Mouse (Mus musculus): ENCODE data around the gene Gcdh.
"Not testable (repeated sequence)": the region's sequence is repeated elsewhere in the genome, so short reads cannot be mapped to it uniquely, and the experiment has no call there.

The Gcdh gene

DNA sequence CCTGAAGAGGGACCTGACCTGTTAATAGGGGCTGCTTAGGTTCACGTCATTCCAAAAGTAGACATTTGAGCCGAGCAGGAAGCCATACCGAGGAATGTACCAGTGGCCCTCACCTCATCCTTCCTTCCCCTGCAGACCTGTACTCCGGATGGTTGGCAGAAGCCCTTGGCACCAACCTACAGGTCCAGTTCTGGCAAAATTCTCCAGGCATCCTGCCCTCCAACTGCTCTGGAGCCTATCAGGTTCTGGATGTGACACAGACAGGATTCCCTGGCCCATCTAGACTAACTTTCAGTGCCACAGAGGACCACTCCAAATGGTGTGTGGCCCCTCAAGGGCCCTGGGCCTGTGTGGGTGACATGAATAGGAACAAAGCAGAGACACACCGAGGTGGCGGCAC lies 16.8 kb upstream of the Gcdh start:
- no peak for DNase-seq (ENCODE audit: low spot score in 2 of 2)

DNA sequence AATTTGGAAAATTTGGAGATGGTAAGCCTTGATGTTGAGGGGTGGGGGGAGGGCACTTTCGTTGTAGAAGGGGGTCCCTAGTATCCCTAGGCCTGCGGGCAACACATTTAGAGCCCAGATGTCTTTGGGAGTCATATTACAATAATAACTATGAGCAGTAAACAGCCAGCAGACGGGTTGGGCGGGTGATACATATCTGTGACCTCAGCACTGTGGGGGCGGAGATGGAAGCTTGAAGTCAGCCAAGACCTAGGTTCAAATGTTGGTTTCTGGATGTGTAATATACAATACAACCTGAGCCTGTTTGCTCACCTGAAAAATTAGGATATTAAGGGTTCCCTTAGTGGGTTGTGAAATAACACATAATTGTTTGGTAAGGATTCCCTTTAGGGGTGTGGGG lies 16.2 kb upstream of the Gcdh start:
- DNase-seq (ENCODE audit: low spot score in 2 of 2), result no peak

DNA sequence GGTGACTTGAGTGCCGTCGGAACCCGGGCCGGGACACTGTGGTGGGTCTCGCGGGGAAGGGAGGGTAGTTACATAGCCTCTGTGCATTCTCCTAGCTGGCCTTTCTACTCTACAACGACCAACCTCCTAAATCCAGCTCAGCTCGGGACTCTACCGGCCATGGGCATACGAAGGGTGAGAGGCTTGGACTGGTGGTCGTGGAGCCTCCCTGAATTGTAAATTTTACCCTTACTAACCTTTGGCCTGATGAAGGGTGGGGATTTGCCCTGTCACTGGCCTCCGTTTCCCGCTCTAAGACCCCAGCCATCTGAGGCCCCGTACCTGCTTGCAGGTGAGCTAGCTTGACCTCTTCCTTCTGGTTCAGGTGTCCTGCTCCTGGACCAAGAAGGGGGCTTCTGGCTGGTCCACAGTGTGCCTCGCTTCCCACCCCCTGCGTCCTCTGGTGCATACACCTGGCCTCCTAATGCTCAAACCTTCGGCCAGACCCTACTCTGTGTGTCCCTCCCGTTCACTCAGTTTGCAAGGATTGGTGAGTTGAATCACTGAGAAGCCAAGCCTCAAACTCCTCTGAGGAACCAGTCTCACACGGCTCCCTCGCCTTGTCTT lies 15.5 kb upstream of the Gcdh start:
- no peak for DNase-seq (ENCODE audit: low spot score in 2 of 2)

DNA sequence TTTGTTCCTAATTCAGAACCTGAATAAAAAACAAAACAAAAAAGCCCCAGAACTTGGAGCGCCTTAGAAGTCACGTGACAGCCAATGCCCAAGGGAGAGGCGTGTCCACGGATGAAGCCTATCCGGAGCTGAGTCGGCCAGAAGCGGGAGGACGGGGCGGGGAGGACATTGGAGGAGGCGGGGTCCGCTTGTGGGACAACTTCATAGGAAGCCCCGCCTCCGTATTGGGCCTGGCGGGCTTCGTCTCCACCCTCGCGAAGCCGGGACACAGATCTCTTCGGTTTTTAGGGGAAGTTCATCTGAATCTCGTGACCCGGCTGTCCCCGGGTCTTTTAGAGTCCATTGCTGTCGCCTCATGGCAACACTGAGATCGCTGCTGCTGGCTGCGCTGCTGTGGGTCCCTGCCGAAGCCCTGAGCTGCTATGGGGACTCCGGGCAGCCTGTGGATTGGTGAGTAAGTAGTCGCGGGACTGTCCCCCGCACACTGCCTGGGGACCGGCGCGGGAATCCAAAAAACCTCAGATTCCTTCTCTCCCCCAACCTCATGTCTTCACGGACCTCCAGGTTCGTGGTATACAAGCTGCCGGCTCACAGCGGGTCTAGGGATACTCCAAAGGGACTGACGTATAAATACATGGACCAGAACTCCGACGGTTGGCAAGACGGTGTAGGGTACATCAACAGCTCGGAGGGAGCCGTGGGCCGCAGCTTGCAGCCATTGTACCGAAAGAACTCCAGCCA lies 14.9 kb upstream of the Gcdh start, which contains the start of gene Dnase2a:
Dnase2a (plus strand) TSS at position 140 of the 741 bp plus-strand sequence.
- peak; percentile 75 to 77 for DNase-seq (ENCODE audit: low spot score in 2 of 2)

DNA sequence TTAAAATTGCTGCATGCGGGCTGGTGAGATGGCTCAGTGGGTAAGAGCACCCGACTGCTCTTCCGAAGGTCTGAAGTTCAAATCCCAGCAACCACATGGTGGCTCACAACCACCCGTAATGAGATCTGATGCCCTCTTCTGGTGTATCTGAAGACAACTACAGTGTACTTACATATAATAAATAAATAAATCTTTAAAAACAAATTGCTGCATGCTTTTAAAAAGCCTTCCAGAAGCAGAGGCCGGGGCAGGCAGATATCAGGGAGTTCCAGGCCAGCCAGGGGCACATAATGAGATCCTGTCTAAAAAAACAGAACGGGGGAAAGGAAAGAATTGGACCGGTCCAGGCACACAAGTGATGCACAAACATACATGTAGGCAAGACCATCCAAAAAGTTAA lies 14.3 kb upstream of the Gcdh start:
- DNase-seq (ENCODE audit: low spot score in 2 of 2), result not testable (repeated sequence)

DNA sequence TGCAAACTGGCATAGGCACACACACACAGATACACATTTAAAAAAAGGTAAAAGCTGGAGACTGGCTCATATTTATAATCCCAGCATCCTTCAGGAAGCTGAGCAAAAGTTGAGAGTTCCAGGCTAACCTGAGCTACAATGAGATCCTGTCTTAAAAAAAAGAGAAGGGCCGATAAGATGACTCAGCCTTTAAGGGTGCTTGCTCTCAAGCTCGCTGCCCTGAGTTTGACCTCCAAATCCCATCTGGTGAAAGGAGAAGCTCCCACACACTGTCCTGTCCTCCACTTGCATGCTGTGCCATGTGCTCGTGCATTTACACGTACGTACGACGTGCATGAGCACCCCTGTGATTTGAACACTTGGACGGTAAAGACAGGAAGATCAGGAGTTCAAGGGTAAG lies 13.8 kb upstream of the Gcdh start:
- no peak for DNase-seq (ENCODE audit: low spot score in 2 of 2)

DNA sequence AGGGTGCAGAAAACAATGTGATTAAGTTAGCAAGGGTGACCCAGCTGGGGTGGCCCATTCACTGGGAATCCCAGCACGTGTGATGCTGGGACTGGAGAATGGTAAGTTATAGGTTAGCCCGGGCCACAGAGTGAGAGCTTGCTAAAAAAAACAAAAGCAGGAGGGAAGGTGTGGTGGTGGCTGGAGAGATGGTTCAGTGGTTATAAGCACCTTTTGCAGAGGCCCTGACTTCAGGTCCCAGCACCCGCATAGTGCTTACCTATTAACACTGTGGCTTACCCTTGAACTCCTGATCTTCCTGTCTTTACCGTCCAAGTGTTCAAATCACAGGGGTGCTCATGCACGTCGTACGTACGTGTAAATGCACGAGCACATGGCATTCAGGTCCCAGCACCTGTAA lies 13.3 kb upstream of the Gcdh start:
- DNase-seq (ENCODE audit: low spot score in 2 of 2), result no peak

DNA sequence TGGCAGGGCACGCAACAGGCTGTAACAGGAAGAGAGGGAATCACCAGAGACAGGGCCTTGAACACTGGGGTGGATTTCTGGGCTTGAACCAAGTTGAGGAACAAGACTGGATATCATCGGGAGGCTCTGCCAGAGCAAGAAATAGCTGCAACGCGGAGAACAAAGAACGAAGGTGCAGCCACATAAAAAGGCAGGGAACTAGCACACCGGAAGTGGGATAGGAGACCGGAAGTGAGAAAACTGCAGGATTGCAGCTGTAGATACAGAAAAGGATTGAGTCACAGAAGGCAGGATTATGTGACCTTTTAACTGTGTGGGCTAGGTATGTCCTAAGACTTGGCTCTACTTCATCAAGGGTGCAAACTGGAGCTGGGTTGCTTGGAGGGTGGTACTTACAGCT lies 10.6 kb upstream of the Gcdh start:
- DNase-seq (ENCODE audit: low spot score in 2 of 2), result no peak

DNA sequence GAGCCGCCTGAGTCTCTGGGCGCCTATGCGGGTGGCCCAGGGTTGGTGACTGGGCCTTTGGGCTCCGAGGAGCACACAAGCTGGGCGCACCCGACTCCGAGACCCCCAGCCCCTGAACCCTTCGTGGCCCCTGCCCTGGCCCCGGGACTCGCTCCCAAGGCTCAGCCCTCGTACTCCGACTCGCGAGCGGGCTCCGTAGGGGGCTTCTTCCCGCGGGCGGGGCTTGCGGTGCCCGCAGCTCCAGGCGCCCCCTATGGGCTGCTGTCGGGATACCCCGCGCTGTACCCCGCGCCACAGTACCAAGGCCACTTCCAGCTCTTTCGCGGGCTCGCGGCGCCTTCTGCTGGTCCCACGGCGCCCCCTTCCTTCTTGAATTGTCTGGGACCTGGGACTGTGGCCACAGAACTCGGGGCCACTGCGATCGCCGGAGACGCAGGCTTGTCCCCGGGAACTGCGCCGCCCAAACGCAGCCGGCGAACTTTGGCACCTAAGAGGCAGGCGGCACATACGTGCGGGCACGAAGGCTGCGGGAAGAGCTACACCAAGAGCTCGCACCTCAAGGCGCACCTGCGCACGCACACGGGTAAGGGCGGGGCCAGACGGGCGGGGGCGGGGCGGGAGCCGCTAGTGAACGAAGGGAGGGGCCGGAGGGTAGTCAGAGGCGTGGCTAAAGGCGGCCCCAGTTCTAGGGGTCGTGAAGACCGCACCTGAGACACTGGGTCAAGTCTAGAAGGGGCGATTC lies 9.4 kb upstream of the Gcdh start:
- DNase-seq (ENCODE audit: low spot score in 2 of 2), result peak; percentile 90 to 93

DNA sequence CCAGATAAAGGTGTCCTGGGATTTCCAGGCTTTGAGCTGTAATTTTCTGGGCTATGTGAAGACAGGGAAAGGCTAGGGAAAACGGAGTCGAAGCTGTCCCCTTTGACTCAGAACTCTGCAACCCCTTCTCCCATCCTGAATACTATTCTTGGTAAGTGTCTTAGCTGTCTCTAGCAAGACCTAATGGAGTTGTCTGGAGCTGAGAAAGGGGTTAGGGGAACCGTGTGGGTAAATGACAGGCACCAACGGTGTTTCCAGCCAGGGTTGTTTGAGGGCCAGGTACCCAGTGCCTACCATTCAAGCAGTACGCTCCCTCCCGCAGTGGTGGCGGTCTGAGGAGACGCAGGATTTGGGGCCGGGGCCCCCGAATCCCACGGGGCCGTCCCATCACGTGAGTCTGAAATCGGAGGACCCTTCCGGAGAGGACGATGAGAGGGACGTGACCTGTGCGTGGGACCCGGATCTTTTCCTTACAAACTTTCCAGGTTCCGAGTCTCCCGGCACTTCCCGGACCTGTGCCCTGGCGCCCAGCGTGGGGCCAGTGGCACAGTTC lies 8.7 kb upstream of the Gcdh start:
- DNase-seq (ENCODE audit: low spot score in 2 of 2), result no peak

DNA sequence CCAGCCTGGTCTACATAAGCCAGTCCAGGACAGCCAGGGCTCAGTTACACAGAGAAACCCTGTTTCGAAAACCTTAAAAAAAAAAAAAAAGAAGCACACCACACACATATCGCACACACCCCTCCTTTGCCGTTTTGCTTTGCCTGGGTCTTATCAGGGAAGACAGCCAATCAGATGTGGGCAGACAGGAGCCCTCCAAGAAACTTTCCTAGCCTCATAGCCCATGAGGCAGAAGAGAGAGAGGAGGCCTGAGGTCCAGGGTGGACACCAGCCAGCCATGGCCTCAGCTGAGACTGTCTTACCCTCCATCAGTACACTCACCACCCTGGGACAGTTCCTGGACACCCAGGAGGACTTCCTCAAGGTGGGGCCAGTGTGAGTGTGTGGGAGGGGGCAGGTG lies 8.0 kb upstream of the Gcdh start, which contains the start of gene Klf1:
Klf1 (plus strand) TSS at position 177 of the 400 bp plus-strand sequence.
- no peak for DNase-seq (ENCODE audit: low spot score in 2 of 2)

DNA sequence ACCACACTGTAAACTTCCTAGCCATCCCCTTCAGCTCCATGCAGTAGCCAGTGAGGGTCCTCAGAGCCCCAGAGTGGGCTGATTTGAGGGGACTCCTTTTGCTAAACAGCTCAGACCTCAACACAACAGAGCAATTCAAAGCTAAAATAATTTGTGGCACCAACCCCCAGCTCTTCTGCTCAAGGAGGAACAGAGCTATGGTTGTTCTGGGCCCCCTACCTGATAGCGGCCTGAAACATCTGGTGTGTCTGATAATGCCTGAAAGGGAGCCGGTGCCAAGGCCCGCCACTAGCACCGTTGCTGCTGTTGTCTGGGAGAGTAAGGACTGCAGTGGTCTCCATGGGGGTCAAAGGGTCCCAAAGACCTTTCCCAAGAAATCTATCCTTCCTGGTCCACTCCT lies 7.3 kb upstream of the Gcdh start:
- no peak for DNase-seq (ENCODE audit: low spot score in 2 of 2)

DNA sequence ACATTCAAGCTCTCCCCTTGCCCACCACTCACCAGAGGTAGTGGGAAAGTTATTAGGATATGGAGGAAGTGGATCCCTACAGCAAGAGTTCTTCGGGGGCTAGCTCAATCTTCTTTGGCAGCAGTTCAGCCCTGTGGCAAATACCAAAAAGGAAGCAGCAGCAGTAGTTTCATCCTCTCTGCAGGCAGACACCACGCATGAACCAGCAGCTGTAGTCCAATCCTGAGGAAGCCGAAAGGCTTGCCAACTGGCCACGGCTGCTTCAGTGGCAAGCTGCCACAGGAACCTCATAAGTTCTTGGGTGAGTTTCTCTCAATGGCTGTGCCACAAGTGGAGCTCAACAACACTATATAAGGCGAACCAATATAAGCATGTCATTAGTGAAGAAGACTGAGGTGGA lies 2.2 kb upstream of the Gcdh start:
- no peak for DNase-seq (ENCODE audit: low spot score in 2 of 2)

DNA sequence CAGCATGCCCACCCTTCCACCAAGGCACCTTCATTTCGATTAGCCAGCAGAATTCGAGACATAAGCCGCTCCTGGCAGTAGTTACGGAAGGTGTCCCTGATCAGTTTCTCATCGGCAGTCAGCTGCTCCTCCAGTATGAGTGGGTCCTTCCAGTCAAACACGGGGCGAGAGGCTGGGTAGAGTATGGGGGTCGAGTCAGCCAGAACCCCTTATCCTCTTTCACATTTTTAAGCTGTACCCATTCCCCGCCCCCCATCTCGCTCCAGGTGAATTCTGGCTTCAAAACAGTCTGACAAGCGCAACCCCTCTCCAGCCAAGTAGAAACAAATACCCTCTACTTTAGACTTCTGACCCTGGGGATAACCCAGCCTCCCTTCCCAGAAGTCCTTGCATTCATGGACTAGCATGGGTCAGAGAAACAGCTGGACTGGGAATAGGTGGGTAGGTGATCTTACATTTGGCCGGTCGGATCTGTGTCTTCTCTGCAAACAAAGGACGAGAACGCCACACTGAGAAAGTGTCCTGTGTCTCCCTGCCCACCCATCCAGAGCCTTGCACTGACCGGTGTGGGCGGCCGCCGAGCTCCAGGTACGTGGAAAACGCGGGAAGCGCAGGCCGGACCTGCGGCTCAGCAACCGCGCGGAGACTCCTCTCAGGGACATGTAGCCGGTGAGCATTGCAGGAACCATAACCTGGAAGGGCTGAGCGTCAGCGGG lies 570 bp downstream of the Gcdh start:
- DNase-seq (ENCODE audit: low spot score in 2 of 2), result peak in 1 of 2 experiments; percentile 2

DNA sequence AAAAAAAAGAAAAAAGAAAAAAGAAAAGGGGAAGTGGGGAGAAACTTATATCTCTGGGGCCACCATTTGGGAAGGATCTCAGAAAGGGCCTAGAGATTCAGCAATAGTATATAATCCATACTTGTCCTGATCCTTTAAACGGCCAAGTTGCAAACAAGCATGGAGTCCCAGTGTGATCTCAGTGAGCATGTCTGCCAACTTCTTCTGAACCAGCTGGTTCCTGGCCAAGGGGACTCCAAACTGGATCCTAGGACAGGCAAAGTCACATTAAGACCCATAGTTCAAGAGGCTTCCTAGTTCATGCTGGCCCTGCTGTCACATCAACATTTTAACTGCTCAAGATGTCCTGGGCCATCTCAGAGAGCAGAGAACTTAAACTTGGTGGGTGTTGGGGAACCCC lies 4.6 kb downstream of the Gcdh start:
- DNase-seq (ENCODE audit: low spot score in 2 of 2), result no peak

DNA sequence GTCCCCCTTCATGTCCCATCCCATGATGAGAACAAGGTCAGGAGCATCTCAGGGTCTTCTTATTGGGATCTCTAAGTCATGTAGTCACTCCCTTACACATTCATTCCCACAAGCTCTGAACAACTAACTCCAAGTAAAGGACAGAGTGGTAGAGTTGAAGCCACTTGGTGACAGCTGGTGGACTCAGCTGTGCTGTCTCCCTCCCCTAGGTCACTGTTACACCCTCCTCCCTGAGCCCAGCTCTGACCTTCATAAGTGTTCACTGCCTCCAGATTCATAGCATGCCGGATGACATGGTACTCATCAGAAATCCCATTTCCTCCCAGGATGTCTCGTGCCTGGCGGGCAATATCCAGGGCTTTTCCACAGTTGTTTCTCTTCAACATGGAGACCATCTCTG lies 5.4 kb downstream of the Gcdh start:
- no peak for DNase-seq (ENCODE audit: low spot score in 2 of 2)

DNA sequence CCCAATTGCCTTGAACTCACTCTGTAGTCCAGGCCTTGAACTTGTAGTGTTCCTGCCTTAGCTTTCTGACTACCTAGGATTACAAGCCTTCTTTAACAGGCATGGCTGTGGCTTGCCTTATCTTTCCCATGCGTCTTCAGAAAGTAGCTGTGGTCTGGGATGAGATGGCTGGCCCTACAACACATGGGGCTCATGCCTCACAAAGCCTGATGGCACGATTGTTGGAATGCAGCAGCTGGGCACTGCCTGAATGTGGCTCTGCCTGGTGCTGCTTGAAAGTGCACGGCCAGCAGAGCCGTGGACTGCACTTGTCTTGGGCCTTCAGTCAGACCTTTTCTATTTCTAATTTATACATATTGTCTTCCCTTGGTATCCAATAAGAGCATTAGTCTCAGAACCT lies 9.0 kb downstream of the Gcdh start:
- no peak for DNase-seq (ENCODE audit: low spot score in 2 of 2)

DNA sequence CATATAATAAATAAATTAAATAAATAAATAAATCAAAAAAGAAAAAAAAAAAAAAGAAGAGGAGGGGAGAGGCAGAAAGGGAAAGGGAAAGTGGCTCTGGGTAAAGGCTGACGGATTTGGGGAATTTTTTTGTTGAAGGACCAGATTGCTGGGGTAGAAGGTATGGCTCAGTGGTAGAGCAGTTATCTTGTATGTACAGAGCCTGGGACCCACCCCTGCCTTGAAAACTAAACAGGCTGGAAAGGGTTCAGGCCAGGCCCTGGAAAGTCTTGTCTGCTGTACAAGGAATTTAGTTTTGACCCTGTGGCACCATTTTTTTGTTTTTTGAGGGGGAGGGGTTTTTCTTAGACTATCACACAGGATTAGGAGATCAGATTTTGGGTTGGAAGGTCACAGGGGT lies 14.8 kb downstream of the Gcdh start:
- no peak for DNase-seq (ENCODE audit: low spot score in 2 of 2)

DNA sequence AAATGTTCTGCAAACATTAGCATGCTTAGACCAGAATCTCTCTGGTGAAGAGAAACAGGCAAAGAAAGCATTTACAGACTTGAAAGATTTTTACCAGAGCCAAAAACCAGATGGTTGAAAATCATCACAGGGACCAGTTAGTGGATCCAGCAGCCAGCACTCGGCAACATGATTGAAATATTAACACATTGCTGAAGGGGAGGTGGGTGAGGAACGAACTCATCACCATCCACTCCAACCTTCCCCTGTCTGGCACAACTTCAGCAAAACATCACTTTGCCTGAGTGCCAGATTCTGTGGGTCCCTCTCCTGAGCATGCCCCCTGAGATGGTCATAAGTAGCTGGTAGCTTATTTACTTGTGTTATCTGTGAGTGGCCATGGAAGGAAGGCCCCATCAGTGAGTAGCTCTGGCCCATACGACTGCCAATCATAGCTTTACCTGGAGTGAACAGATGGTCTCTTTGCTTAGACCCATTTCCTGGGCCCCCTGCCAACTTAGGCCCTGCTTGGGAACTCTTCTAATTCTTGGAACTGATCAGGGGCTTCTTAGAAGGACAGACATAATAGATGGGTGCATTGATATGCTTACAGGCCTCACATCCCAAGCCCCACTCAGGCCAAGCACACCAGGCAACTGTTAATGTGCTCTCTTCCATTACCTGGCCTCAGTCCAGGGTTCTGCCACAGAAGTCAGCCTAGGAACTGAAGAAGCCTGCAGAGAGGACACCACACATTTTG lies 16.3 kb downstream of the Gcdh start:
- no peak for DNase-seq (ENCODE audit: low spot score in 2 of 2)

DNA sequence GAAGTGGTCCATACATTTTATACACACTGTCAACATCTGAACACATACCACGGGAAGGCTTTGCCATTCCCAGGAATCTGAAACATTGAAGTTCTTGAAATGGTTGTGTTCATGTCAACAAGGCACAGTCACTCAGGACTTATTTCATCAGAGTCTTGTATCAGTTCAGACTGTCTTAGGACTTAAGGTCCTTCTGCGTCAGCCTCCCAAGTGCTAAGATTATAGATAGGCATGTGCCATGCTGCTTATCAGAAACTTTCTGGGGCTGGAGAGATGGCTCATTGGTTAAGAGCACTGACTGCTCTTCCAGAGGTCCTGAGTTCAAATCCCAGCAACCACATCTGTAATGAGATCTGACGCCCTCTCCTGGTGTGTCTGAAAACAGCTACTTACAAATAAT lies 19.4 kb downstream of the Gcdh start:
- no peak for DNase-seq (ENCODE audit: low spot score in 2 of 2)

DNA sequence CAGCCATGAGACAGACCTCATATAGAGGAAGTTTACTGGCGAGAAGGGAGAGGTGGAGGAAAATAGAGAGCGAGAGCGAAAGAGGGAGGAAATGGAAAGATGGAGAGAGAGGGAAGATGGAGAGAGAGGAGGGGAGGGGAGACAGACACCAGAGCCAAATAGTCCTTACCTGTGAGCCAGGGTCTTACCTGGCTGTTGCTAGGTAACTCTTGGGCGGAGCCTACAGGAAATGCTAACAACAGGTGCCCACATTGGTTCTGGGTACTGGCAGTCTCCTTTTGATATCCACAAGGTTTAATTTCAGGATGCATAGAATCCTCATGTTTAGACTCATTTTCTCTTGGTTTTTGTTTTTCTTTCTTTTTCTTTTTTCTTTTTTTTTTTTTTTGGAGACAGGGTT lies 20.7 kb downstream of the Gcdh start:
- no peak for DNase-seq (ENCODE audit: low spot score in 2 of 2)
